Mouse (Mus musculus) midbrain, embryonic 10.5 days (tissue): ENCODE data around the gene Gm14325. TPM values are rescaled to one million over a fixed set of nuclear protein-coding genes. Genes with fewer than 3 reads are reported as not detected.
"Not testable (repeated sequence)": the region's sequence is repeated elsewhere in the genome, so short reads cannot be mapped to it uniquely, and the experiment has no call there.

Source experiments
- DNase-seq: peaks from one replicate; pipeline ENCODE4 v3.0.0-alpha.2; 2017; ENCODE audit warnings: low spot score
- H3K27ac ChIP-seq: fragments of 300-500 bp; sonication (generic); replicated peaks from 2 replicates; pipeline ENCODE4 v1.5.1; 2016; ENCODE audit warnings: mild to moderate bottlenecking
- H3K27me3 ChIP-seq: fragments of 300-500 bp; sonication (generic); 2 replicates; pipeline ENCODE4 v1.6.1; 2016; ENCODE audit warnings: low read depth, mild to moderate bottlenecking; ENCODE audit not compliant: poor library complexity, severe bottlenecking
- H3K36me3 ChIP-seq: fragments of 300-500 bp; sonication (generic); 2 replicates; pipeline ENCODE4 v1.6.1; 2016; ENCODE audit warnings: mild to moderate bottlenecking, moderate library complexity
- H3K4me1 ChIP-seq: fragments of 300-500 bp; sonication (generic); 2 replicates; pipeline ENCODE4 v1.6.1; 2016
- H3K4me3 ChIP-seq: fragments of 300-500 bp; sonication (generic); 2 replicates; pipeline ENCODE4 v1.5.1; 2016; ENCODE audit warnings: mild to moderate bottlenecking, moderate library complexity
- H3K9me3 ChIP-seq: fragments of 300-500 bp; sonication (generic); replicated peaks from 2 replicates; pipeline ENCODE4 v1.6.1; 2016; ENCODE audit warnings: mild to moderate bottlenecking
- WGBS: fragments of 180-500 bp; shearing (Covaris S2); methylation state at CpG from one replicate; pipeline ENCODE4 v1.1.7; 2016; 5-methylcytosine and 5-hydroxymethylcytosine counted together
- polyA plus RNA-seq: library from polyadenylated mRNA; unstranded; fragments of >200 nt; fragmentation: Nextera tagmentation; extraction: Ambion mirVana; gene quantifications from 2 replicates; pipeline ENCODE4 v1.2.1, GENCODE M21; 2016

Gene Gm14325
- polyA plus RNA-seq = 40.7 and 42.7 TPM in 2 replicates

DNA sequence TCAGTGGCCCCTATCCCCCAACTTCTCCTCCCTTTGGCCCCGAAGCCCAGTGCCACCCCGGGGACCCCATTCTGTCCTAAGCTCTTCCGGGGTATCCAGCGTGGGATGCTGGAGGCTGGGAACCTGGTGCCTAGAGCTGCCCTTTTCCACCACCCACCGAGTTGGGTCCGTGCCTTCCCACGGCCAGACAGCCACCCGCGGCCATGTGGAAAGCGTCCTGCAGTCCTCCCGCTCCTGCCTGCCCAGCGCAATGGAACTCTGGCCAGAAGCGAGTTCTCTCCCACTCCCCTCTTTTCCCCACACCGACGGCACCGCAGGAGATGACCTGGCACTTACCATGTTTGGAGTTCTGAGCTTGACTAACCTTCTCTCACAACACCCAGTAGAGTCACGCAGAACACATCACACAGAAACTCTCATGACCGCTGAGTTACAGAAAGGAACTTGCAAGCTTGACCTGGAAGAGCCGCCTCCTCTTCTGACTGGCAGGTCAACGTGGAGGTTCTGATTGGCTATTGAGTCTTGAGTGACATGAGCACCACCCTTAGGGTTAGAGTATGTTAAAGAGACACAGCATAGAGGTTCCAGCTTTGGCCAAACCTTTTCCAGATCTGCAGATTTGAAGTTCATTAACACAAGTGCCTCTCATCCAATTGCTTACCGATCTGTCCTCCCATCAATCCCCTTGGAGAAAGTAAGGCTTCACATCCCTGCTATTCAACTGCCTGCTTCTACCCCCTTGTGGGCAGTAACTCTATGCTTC lies at the start of gene Gm14325:
Gm14325 (minus strand) TSS at position 436 of the 763 bp plus-strand sequence.
- WGBS = 4% methylated on average over 18 of the region's 21 CpGs
- not testable (repeated sequence) for H3K4me1 ChIP-seq, H3K27me3 ChIP-seq, H3K36me3 ChIP-seq, H3K9me3 ChIP-seq
- DNase-seq = peak; percentile 15
- H3K27ac ChIP-seq = 0 out of 2 replicates have a peak within 1 kb of the TSS, but pooled peaks have one; percentile 59
- peak within 1 kb of the TSS; percentile 53 for H3K4me3 ChIP-seq

DNA sequence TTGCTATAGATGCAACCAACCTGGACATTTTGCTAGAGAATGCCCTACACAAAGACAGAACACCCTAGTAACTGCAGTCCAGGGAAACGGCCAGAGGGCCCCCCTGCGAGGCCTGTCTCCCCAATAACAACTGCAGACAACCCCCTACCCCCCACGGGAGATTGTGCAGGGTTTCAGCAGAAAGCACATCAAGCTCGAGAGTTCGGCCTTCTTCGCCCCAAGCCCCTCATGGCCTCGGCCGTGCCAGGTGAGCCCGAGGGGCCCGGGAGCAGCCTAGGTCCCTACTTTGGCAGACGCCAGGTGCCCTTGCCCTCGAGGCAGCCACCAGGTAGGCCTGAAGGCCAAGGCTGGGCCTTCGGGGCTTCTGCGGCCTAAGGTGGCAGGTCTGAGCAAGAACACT lies 47.6 kb upstream of the Gm14325 start:
- DNase-seq, H3K9me3 ChIP-seq, H3K36me3 ChIP-seq, H3K4me3 ChIP-seq, H3K27ac ChIP-seq, H3K27me3 ChIP-seq, H3K4me1 ChIP-seq: not testable (repeated sequence)
- WGBS = 92% methylated on average over 14 of the region's 14 CpGs

DNA sequence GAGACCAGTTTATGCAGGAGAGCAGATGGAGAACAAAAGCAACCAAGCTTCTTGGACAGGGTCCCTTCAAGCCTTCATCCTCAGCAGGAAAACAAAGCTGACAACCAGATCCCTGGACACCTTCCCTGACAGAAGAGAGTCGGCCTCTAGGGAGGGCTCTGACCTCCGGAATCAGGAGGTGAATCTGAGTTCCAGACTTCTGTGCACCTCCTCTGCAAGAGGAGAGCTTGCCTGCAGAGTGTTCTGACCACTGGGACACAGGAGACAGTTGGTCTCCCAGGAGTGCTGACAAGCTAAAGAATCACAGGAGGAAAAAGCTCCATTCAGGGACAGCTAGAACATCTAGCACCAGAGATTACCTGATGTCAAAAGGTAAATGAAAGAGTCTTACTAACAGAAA lies 22.1 kb upstream of the Gm14325 start:
- WGBS = 86% methylated on average over 2 of the region's 2 CpGs
- H3K4me1 ChIP-seq, DNase-seq, H3K9me3 ChIP-seq, H3K27me3 ChIP-seq, H3K27ac ChIP-seq, H3K4me3 ChIP-seq, H3K36me3 ChIP-seq: not testable (repeated sequence)

DNA sequence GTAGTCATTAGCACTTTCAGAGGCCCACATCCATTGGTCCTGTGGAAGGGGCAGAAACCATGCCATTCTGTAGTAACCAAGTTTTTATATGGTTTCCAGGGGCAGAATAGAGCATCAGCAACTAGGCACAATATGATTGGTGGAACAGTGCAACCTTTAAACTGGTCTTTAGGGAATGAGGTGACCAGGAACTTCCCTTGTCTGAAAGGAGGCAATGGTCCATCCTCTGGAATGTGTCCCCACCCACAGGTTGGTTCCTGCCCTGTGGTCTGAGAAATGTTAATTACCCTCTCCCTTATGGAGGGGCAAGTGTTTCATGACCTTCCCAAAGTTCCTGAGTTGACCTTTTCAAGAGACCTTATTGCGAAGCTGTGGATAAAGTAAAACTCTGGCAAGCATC lies 3.5 kb upstream of the Gm14325 start:
- H3K4me3 ChIP-seq, H3K4me1 ChIP-seq, DNase-seq, H3K27ac ChIP-seq, H3K27me3 ChIP-seq, H3K9me3 ChIP-seq, H3K36me3 ChIP-seq: not testable (repeated sequence)
- 85% methylated on average over 1 of the region's 1 CpGs for WGBS

DNA sequence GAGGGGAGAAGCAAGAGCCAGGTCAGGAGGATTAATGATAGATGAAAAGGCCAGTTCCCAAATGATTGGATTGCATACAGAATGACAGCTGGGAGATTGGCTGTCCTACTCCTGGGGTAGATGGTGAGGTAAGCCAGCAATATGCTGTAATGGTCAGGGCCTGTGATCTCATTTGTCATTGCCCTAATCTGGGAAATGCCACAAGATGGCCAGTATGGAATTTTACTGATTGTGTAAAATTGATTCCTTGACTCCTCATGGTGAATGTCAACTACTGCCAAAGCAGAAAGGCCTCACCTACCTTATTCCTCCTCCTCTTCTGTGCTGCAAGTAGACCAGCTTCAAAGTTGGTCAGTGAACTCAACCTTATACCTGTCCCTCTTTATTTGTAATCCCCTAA lies 3.4 kb downstream of the Gm14325 start:
- H3K36me3 ChIP-seq = peaks cover 13% of the 10 kb centered on the region; the same call in 1 of the 2 replicates
- H3K9me3 ChIP-seq, H3K4me3 ChIP-seq, H3K27ac ChIP-seq, DNase-seq, H3K27me3 ChIP-seq, H3K4me1 ChIP-seq: not testable (repeated sequence)

DNA sequence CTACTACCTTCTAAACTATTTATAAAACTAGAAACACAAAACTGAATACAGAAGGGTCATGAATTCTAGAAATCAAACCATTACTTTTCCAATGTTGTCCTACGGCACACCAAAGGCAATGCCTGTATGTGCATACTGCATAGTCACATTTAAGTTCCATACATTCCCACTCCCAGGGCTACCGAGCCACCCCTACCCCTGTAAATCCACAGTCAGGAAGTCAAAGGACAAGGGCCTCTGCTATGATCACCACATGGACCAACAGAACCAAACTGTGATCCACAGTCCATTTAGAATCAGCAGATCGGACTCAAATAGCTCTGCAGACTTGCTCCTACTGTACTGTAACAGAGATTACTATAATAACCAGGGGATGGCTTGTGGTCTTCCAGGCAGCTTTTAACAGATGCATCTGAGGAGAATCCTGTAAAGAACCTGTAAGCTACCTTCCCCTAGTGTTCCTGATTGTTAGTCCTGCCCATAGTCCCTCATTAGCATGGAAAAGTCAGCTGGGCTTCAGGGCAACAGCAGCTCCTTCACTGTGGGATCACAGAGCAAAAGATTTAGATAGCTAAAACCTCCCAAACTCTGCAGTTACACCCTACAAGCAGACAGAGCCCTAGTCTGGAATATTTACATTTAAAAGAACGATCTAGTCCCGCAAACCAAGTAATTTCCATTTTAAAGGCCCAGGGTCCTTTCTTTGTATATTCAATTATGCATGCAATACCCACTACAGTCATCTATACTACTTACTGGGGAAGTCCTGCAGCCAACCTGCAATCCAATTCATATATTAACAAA lies 4.2 kb downstream of the Gm14325 start:
- not testable (repeated sequence) for H3K4me3 ChIP-seq, H3K27ac ChIP-seq, H3K9me3 ChIP-seq, H3K27me3 ChIP-seq, H3K4me1 ChIP-seq, DNase-seq
- WGBS = 90% methylated on average over 5 of the region's 5 CpGs
- peaks cover 13% of the 10 kb centered on the region; the same call in 1 of the 2 replicates for H3K36me3 ChIP-seq

DNA sequence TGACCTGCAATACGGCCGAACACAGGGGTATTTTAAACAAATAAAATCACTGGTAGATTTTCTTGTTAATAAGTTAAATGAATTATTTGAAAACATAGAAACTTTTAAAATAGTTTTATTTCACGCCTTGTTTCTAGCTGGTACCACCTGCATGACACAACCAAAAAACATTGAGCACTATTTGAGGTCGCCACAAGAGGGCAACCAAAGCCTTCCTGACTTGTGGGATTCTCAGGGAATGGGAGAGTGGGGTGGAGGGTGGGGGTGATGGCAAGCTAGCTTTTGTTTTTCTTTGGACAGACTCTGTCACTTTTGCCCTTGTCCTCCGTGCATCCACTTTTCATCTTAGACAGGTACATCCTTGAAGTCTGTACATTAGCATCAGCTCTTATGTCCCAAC lies 18.2 kb downstream of the Gm14325 start:
- 27% methylated on average over 1 of the region's 5 CpGs for WGBS
- H3K27me3 ChIP-seq, H3K36me3 ChIP-seq, H3K4me3 ChIP-seq, H3K27ac ChIP-seq, H3K4me1 ChIP-seq, H3K9me3 ChIP-seq, DNase-seq: not testable (repeated sequence)

DNA sequence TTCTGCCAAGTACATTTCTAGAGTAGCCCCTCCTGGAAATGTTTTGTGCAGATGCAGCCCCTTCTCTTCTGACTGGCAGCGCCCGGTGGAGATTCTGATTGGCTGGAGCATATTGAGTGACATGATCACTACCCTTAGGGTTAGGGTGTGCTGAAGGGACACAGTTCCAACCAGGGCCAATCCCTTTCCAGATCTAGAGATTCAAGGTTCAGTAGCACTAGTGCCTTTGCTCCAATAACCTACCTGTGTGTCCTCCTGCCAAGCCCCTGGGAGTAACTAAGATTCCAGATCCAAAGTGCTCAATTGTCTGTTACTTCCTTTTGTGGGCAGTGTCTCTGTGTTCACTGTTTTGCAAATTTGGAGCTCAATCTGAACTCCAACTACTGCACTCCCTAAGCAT lies 34.0 kb downstream of the Gm14325 start:
- WGBS = no CpG with 5 or more reads among the region's 2 CpGs

DNA sequence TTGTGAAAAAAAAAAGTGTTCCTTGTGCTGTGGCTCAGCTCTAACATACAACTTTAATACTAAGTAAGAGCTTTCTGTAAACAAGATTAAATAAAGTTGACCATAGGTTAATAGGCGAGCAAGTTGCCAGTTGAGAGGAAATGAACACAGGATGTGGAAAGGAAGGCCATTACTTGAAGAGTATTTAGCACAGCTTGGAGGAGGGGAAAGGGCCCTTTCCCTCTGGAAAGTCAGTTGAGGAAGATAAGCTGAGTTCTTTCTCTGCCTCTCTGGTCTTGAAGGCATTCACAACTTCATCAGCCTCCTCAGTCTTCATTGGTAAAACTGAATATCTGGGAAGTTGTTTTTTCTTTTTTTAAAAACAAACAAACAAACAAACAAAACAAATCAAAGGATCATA lies 52.8 kb downstream of the Gm14325 start:
- H3K4me1 ChIP-seq, H3K36me3 ChIP-seq, H3K4me3 ChIP-seq, H3K27ac ChIP-seq, H3K9me3 ChIP-seq, H3K27me3 ChIP-seq, DNase-seq: not testable (repeated sequence)
- 67% methylated on average over 1 of the region's 1 CpGs for WGBS

More for the DNA sequence above, 34.0 kb downstream of the Gm14325 start:
- H3K4me3 ChIP-seq, H3K4me1 ChIP-seq, H3K36me3 ChIP-seq, DNase-seq, H3K9me3 ChIP-seq, H3K27me3 ChIP-seq, H3K27ac ChIP-seq: not testable (repeated sequence)

Other genes starting within 250 kb of the Gm14325 start
- gene Gm14322, start 81.0 kb downstream of the Gm14325 start, polyA plus RNA-seq = 6.4 and 8.9 TPM in 2 replicates
- 2.3 and 2.9 TPM in 2 replicates for gene Gm14327, start 56.8 kb upstream of the Gm14325 start, polyA plus RNA-seq
- gene Zfp972, start 85.3 kb upstream of the Gm14325 start, polyA plus RNA-seq = not detected in 2 replicates
- 18.2 and 19.5 TPM in 2 replicates for gene Gm14326, start 117.0 kb upstream of the Gm14325 start, polyA plus RNA-seq
- gene Zfp971, start 182.9 kb upstream of the Gm14325 start, polyA plus RNA-seq = 13.3 and 14.7 TPM in 2 replicates
- 17.6 and 18.0 TPM in 2 replicates for gene Zfp931, start 238.1 kb upstream of the Gm14325 start, polyA plus RNA-seq